Mouse (Mus musculus) olfactory bulb, adult 2 months (tissue): ENCODE results near the gene Fbxo47.

Source experiments
- CTCF ChIP-seq: fragments of 200-500 bp; IDR thresholded peaks from 2 replicates; pipeline ENCODE4 v1.5.1; 2012; ENCODE audit warnings: low read depth, mild to moderate bottlenecking, low read length, moderate library complexity; ENCODE audit not compliant: insufficient read depth
- POLR2A ChIP-seq: fragments of 200-500 bp; IDR thresholded peaks from 2 replicates; pipeline ENCODE4 v1.6.1; 2012; ENCODE audit warnings: mild to moderate bottlenecking, low read depth, low read length, moderate library complexity; ENCODE audit not compliant: insufficient read depth

- TF ChIP-seq POLR2A = no peak
- TF ChIP-seq CTCF = no peak
Measured at GRCm38 (mm10) chr11:97804841-97805661, 78.9 kb downstream of the Fbxo47 start.
